Mouse (Mus musculus): Measurements from ENCODE around the gene Ces2g. TPM values are rescaled to one million over a fixed set of nuclear protein-coding genes. Genes with fewer than 3 reads are reported as not detected.

Ces2g gene
- not detected for total RNA-seq (2023)

DNA sequence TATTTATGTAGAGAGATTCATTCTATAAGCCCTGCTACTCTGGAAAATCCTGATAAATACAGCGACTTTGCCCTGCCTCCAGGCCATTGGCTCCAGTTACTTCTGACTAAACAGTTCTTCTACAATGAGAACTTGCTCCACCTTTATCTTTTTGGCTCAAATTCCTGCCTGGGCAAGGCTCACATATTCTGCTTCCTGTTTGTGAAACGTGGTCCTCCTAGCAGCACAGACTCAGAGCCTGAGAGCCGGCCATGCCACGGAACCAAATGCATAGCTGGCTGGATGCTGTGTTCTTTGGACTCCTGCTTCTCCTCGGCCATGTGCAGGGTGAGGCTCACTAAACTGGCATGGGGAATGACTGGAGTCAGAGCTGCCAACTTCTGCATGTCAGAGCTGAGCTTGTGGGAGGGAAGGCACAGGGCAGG lies at the start of gene Ces2g:
Ces2g (plus strand) TSS at position 182 of the 425 bp plus-strand sequence.

DNA sequence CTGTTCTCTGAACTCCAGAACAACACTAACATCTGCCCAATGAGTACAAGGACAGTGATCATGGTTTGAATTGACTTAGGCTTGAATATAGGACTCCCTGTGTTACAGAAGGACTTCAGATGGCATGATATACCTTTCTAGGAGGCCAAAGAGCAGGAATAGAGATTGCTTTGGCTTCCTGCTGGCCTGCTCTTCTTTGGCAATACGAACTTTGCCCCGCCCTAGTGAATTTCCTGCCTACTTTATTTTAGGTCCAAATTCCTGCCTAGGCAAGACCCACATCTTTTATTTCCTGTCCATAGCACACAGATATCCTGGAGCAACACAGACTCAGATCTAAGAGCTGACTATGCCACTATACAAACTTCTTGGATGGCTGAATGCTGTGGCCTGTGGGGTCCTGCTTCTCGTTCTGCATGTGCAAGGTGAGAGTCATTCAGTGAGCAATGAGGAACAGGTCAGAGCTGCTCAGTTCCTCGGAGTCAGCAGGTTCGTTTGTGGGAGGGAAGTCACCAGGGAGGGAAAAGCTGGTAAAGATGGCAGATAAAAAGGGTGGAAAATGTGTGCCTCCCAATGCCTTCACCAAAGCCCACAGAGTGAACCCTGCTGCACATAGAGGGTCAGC lies 35.4 kb upstream of the Ces2g start, which contains the start of gene Ces2e:
Ces2e (plus strand) TSS at position 289 of the 625 bp plus-strand sequence.

DNA sequence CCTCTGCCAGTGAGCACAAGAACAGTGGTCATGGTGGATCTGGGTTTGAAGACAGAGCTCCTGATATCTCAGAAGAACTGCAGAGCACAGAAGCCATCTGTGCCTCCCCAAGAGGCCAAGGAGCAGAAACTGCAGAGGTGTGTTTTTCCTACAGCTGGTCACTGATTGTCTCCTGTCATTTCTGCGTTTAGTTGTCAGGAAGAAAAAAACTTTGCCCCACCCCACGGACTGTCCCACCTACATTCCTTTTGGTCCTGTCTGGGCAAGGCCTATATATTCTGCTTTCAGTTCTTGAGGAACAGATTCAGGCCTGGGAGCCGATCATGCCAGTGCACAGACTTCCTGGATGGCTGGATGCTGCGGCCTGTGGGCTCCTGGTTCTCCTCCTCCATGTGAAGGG lies 14.5 kb upstream of the Ces2g start, which contains the start of gene Ces2f:
Ces2f (plus strand) TSS at position 301 of the 400 bp plus-strand sequence.

DNA sequence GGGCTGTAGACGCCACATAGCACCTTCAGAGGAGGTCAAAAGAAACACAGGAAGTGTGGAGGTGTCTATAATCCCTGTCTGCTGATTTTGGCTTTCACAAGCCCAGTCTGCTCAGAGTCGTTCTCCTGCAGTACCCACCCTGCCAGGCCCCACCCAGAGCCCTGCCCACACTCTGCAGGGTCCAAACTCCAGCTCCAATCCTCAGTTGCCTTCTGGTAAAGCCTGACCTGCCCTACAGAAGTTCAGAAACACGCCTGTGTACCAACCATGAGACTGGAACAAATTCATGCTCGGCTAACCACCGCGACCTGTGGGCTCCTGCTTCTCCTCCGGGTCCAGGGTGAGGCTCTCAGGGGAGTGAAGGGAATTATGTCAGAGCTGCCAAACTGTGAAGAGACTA lies 39.1 kb downstream of the Ces2g start, which contains the start of gene Ces2h:
Ces2h (plus strand) TSS at position 268 of the 400 bp plus-strand sequence.

Other genes starting within 250 kb of the Ces2g start
- not detected for gene Ces2a, start 227.7 kb upstream of the Ces2g start, total RNA-seq (2023)
- gene Ces2b, start 130.1 kb upstream of the Ces2g start, total RNA-seq (2023): not detected
- not detected for gene Ces2c, start 114.7 kb upstream of the Ces2g start, total RNA-seq (2023)
- not detected for gene Ces2e, start 35.5 kb upstream of the Ces2g start, total RNA-seq (2023)
- not detected for gene Ces2f, start 14.4 kb upstream of the Ces2g start, total RNA-seq (2023)
- gene Ces2h, start 39.1 kb downstream of the Ces2g start, total RNA-seq (2023): not detected
- gene Ces3a, start 86.9 kb downstream of the Ces2g start, total RNA-seq (2023): not detected
- gene Ces3b, start 122.0 kb downstream of the Ces2g start, total RNA-seq (2023): not detected
- not detected for gene Ces4a, start 170.1 kb downstream of the Ces2g start, total RNA-seq (2023)
- 10 to 100 TPM; 96.5 to 98.2 TPM for gene Cbfb, start 209.0 kb downstream of the Ces2g start, total RNA-seq (2023)